Mouse (Mus musculus): Measurements from ENCODE around the gene Ccdc86. TPM values are rescaled to one million over a fixed set of nuclear protein-coding genes. Genes with fewer than 3 reads are reported as not detected.

Ccdc86 gene
- total and polyA plus RNA-seq, 3 experiments: 10.1 to 45.7 (median 21.2) TPM

DNA sequence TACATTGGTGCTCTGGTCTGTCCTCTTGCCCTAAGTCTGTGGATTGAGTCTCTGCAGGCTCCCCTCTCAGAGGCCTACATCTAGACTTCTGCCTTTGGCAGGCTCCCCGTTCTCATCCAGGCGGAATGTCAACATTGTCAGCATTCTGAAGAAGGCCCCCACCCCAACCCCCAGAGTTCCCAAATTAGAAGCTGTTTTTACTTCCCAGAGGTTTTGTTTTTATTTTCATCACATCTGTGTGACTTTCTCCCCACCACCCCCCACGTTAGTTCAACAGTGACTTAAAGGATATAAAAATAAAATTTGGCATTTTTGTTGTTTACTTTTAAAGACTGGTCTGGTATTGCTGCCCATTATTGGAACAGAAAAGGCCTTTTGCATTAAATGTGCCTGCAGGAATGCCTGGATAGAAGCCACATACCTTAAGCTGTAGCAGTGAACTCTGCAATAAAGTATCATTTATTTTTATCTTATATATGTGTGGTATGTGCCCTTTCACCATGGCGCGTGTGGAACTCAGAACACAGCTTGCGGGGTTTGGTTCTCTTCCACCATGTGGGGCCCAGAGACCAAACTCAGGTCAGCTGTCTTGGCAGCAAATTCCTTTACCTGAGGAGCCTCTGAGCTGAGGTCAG is 39.9 kb downstream of the Ccdc86 start:
- TF ChIP-seq TAL1 (conservative IDR thresholded peaks at IDR 0.05; ENCODE audit: low read depth, low read length): no peak
- TF ChIP-seq CTCF (IDR thresholded peaks at IDR 0.05; ENCODE audit: low read depth, low read length): no peak
- no peak for TF ChIP-seq GATA1 (IDR thresholded peaks at IDR 0.05; ENCODE audit: borderline replicate concordance, low read length)
- no peak for TF ChIP-seq POLR2AphosphoS5 (IDR thresholded peaks at IDR 0.05; ENCODE audit: insufficient replicate concordance, low read depth, low read length)
- no peak for TF ChIP-seq GATA2 (IDR thresholded peaks at IDR 0.05; ENCODE audit: borderline replicate concordance, low read depth, low read length)
- DNase-seq (ENCODE audit: low spot score) (no peak), ATAC-seq (ENCODE audit: extremely low read depth, insufficient number of reproducible peaks, low FRiP score, poor library complexity, severe bottlenecking) (no peak)
- peaks cover 9% of the 10 kb centered on the region for H3K4me1 ChIP-seq (ENCODE audit: insufficient read depth, low read depth, low read length)
- H3K27me3 ChIP-seq (ENCODE audit: insufficient read depth, low read length): peaks cover 4% of the 10 kb centered on the region; the same call in 1 of the 2 replicates
- H3K36me3 ChIP-seq (replicated peaks): peaks cover 53% of the 10 kb centered on the region
- H3K4me3 ChIP-seq (ENCODE audit: low read depth, low read length): no peak overlapping the region
- no peaks in the 10 kb centered on the region for H3K9me3 ChIP-seq (replicated peaks)

DNA sequence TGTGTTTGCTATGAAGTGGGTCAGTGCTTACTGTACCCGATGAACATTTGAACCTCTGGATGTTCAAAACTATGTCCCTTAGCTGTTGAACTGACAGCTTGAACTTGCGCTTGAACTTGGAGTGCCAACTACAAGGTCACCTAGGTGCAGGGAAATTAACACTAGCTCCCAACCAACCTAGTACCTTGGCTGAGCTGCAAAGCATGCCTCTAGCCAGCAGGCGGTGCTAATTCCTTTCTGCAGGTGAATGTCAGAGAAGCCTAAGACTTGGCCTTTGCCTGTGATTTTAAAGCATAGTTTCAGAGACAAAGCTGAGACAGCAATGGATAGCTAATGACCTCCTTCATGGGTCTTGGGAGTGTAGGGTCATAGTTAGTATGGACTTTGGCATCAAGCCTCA is 41.2 kb downstream of the Ccdc86 start:
- Histone ChIP-seq H3K36me3 (replicated peaks) (peaks cover 66% of the 10 kb centered on the region), H3K27me3 (ENCODE audit: insufficient read depth, low read length) (no peaks in the 10 kb centered on the region), H3K4me3 (ENCODE audit: low read depth, low read length) (no peak overlapping the region), H3K9me3 (replicated peaks) (no peaks in the 10 kb centered on the region), H3K4me1 (ENCODE audit: insufficient read depth, low read depth, low read length) (peaks cover 15% of the 10 kb centered on the region)
- TF ChIP-seq CTCF (IDR thresholded peaks at IDR 0.05; ENCODE audit: low read depth, low read length) (peak; percentile 87), POLR2AphosphoS5 (IDR thresholded peaks at IDR 0.05; ENCODE audit: insufficient replicate concordance, low read depth, low read length) (no peak), TAL1 (conservative IDR thresholded peaks at IDR 0.05; ENCODE audit: low read depth, low read length) (no peak)
- DNase-seq (ENCODE audit: low spot score): peak; percentile 11
- no peak for ATAC-seq (ENCODE audit: extremely low read depth, insufficient number of reproducible peaks, low FRiP score, poor library complexity, severe bottlenecking)

DNA sequence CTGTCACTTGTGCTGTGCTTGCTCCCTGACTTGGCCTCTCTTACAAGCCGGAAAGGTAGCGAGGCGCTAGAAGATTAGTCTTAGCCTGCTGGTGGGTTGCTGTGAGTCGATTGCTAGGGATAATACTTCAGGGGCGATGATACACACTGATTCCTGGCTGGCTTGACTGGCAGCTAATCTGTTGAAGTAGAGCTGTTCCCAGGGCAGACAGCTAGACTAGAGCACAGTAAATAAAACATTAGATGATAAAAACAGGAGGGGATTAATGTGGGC is 43.4 kb downstream of the Ccdc86 start:
- no peaks in the 10 kb centered on the region for H3K27me3 ChIP-seq (ENCODE audit: insufficient read depth, low read length)
- no peak for DNase-seq (ENCODE audit: low spot score)
- H3K4me3 ChIP-seq (ENCODE audit: low read depth, low read length): no peak overlapping the region
- no peak for TF ChIP-seq GATA1 (IDR thresholded peaks at IDR 0.05; ENCODE audit: borderline replicate concordance, low read length)
- no peak for TF ChIP-seq CTCF (IDR thresholded peaks at IDR 0.05; ENCODE audit: low read depth, low read length)
- TF ChIP-seq POLR2AphosphoS5 (IDR thresholded peaks at IDR 0.05; ENCODE audit: insufficient replicate concordance, low read depth, low read length): no peak
- no peak for TF ChIP-seq GATA2 (IDR thresholded peaks at IDR 0.05; ENCODE audit: borderline replicate concordance, low read depth, low read length)
- no peak for TF ChIP-seq TAL1 (conservative IDR thresholded peaks at IDR 0.05; ENCODE audit: low read depth, low read length)
- H3K4me1 ChIP-seq (ENCODE audit: insufficient read depth, low read depth, low read length): peaks cover 23% of the 10 kb centered on the region
- H3K9me3 ChIP-seq (replicated peaks): no peaks in the 10 kb centered on the region
- no peak for ATAC-seq (ENCODE audit: extremely low read depth, insufficient number of reproducible peaks, low FRiP score, poor library complexity, severe bottlenecking)
- peaks cover 88% of the 10 kb centered on the region for H3K36me3 ChIP-seq (replicated peaks)

DNA sequence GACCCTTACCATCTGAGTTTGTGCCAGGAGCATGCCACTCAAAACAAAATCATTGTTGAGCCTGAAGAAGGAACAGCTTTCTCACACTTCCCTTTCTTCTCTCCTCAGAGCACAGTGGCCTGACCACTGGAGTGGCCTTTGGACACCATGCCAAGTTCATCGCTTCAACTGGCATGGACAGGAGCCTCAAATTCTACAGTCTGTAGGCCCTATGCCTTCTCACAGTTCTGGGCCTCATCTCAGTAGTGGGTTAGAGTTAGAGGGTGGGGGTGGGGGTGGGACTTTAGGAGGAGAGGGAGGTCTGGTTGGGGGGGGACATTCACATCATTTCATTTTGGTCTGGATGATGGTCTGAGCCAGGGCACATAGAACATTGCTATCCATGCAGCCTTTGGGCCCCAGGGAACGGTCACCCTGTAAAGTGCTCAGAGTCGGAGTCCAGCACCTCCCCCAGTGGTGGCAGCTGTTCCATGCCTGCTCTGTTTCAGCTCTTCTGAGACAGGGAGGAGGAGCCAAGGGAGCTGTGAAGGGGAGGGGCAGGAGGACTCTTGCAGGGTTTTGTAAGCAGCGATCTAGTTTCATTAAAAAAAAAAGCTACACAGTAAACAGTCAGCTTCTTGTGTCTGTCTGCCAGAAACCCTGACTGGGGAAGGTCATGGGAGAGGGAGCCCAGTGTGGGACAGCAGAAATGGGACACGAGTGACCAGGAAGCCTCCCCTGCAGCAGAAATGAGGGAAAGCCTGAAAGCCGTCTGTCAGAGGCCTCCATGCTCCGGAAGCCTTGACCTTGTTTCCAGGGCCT is 43.9 kb downstream of the Ccdc86 start:
- no peak; the same call in 1 of the 2 replicates for ATAC-seq (ENCODE audit: extremely low read depth, insufficient number of reproducible peaks, low FRiP score, poor library complexity, severe bottlenecking)
- TF ChIP-seq GATA1 (IDR thresholded peaks at IDR 0.05; ENCODE audit: borderline replicate concordance, low read length) (no peak), TAL1 (conservative IDR thresholded peaks at IDR 0.05; ENCODE audit: low read depth, low read length) (no peak), POLR2AphosphoS5 (IDR thresholded peaks at IDR 0.05; ENCODE audit: insufficient replicate concordance, low read depth, low read length) (no peak), GATA2 (IDR thresholded peaks at IDR 0.05; ENCODE audit: borderline replicate concordance, low read depth, low read length) (no peak), CTCF (IDR thresholded peaks at IDR 0.05; ENCODE audit: low read depth, low read length) (no peak)
- H3K36me3 ChIP-seq (replicated peaks): peaks cover 93% of the 10 kb centered on the region
- peaks cover 27% of the 10 kb centered on the region for H3K4me1 ChIP-seq (ENCODE audit: insufficient read depth, low read depth, low read length)
- no peaks in the 10 kb centered on the region for H3K27me3 ChIP-seq (ENCODE audit: insufficient read depth, low read length)
- no peak overlapping the region for H3K4me3 ChIP-seq (ENCODE audit: low read depth, low read length)
- no peaks in the 10 kb centered on the region for H3K9me3 ChIP-seq (replicated peaks)
- DNase-seq (ENCODE audit: low spot score): no peak

DNA sequence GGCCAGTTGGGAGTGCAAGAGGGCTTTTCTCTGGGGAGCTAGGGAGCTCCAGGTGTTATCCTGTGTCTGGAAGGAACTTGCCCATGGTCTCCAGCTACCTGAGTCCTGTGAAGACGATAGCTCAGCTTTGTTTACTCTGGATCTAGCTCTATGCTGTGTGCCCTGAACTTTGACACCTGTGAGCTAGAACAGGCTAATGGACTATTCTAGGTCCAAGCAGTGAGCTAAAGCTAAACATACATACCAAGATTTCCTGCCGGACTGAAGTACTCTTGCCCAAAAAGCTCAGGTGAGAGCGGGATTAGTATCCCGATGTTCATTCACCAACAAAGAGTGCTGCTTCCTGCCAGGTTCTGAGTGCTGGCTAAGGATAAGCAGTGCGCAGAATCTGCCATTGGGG is 44.6 kb downstream of the Ccdc86 start:
- DNase-seq (ENCODE audit: low spot score) (no peak), ATAC-seq (ENCODE audit: extremely low read depth, insufficient number of reproducible peaks, low FRiP score, poor library complexity, severe bottlenecking) (no peak)
- no peak for TF ChIP-seq TAL1 (conservative IDR thresholded peaks at IDR 0.05; ENCODE audit: low read depth, low read length)
- TF ChIP-seq CTCF (IDR thresholded peaks at IDR 0.05; ENCODE audit: low read depth, low read length): no peak
- TF ChIP-seq GATA2 (IDR thresholded peaks at IDR 0.05; ENCODE audit: borderline replicate concordance, low read depth, low read length): no peak
- no peak for TF ChIP-seq GATA1 (IDR thresholded peaks at IDR 0.05; ENCODE audit: borderline replicate concordance, low read length)
- TF ChIP-seq POLR2AphosphoS5 (IDR thresholded peaks at IDR 0.05; ENCODE audit: insufficient replicate concordance, low read depth, low read length): no peak
- Histone ChIP-seq H3K27me3 (ENCODE audit: insufficient read depth, low read length) (no peaks in the 10 kb centered on the region), H3K36me3 (replicated peaks) (peaks cover 97% of the 10 kb centered on the region), H3K4me3 (ENCODE audit: low read depth, low read length) (no peak overlapping the region), H3K9me3 (replicated peaks) (no peaks in the 10 kb centered on the region), H3K4me1 (ENCODE audit: insufficient read depth, low read depth, low read length) (peaks cover 27% of the 10 kb centered on the region)

DNA sequence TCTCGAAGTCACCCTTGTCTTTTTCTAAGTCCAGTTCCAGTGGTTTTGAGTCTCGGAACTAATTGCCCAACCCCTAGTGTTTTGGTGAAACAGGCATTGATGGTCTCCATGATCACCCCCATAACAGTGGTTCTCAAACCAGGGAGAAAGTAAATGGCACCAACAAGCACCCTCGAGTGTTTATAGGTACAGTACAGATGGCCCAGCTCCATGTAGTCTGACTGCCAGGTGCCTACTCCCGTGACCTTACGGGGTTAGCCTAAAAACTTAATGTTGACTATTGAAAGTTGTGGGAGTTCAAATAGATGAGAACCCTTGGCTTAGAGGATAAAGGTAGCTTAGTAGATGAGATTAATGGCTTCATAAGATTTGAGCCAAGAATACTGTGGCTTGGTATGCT is 48.0 kb downstream of the Ccdc86 start:
- TF ChIP-seq CTCF (IDR thresholded peaks at IDR 0.05; ENCODE audit: low read depth, low read length) (no peak), POLR2AphosphoS5 (IDR thresholded peaks at IDR 0.05; ENCODE audit: insufficient replicate concordance, low read depth, low read length) (no peak), GATA2 (IDR thresholded peaks at IDR 0.05; ENCODE audit: borderline replicate concordance, low read depth, low read length) (no peak), TAL1 (conservative IDR thresholded peaks at IDR 0.05; ENCODE audit: low read depth, low read length) (no peak), GATA1 (IDR thresholded peaks at IDR 0.05; ENCODE audit: borderline replicate concordance, low read length) (no peak)
- Histone ChIP-seq H3K4me1 (ENCODE audit: insufficient read depth, low read depth, low read length) (peaks cover 55% of the 10 kb centered on the region), H3K27me3 (ENCODE audit: insufficient read depth, low read length) (no peaks in the 10 kb centered on the region), H3K4me3 (ENCODE audit: low read depth, low read length) (no peak overlapping the region), H3K9me3 (replicated peaks) (no peaks in the 10 kb centered on the region), H3K36me3 (replicated peaks) (peaks cover 93% of the 10 kb centered on the region)
- no peak for DNase-seq (ENCODE audit: low spot score)
- no peak for ATAC-seq (ENCODE audit: extremely low read depth, insufficient number of reproducible peaks, low FRiP score, poor library complexity, severe bottlenecking)

Data from G1E (cell line).